Mouse (Mus musculus) liver, postnatal 0 days (tissue): ENCODE measurements around the gene Rnd2. TPM values are rescaled to one million over a fixed set of nuclear protein-coding genes. Genes with fewer than 3 reads are reported as not detected.
"Not testable (repeated sequence)": the region's sequence is repeated elsewhere in the genome, so short reads cannot be mapped to it uniquely, and the experiment has no call there.

ENCODE experiments used
- ATAC-seq: fragments of 200-750 bp; cut with Nextera tagmentation; 2 replicates; pipeline ENCODE4 v1.8.0; 2017; ENCODE audit warnings: mild to moderate bottlenecking, moderate library complexity
- DNase-seq: peaks from one replicate; pipeline ENCODE4 v3.0.0-alpha.2; 2016
- H3K27ac ChIP-seq: fragments of 300-500 bp; sonication (generic); 2 replicates; pipeline ENCODE4 v1.5.1; 2014; ENCODE audit warnings: antibody characterized with exemption, moderate library complexity, mild to moderate bottlenecking, low read depth
- H3K27me3 ChIP-seq: fragments of 300-500 bp; sonication (generic); 2 replicates; pipeline ENCODE4 v1.6.1; 2014; ENCODE audit warnings: low read length, control low read depth, mixed read lengths; ENCODE audit not compliant: insufficient read depth
- H3K36me3 ChIP-seq: fragments of 300-500 bp; sonication (generic); replicated peaks from 2 replicates; pipeline ENCODE4 v1.6.1; 2014; ENCODE audit warnings: mild to moderate bottlenecking, control low read depth, low read length, moderate library complexity, mixed read lengths; ENCODE audit not compliant: insufficient read depth
- H3K4me1 ChIP-seq: fragments of 300-500 bp; sonication (generic); 2 replicates; pipeline ENCODE4 v1.6.1; 2014; ENCODE audit warnings: antibody characterized with exemption, mild to moderate bottlenecking, control low read depth; ENCODE audit not compliant: insufficient read depth
- H3K4me2 ChIP-seq: fragments of 300-500 bp; sonication (generic); 2 replicates; pipeline ENCODE4 v1.6.1; 2014; ENCODE audit warnings: low read depth, mild to moderate bottlenecking, low read length, moderate library complexity, mixed read lengths
- H3K4me3 ChIP-seq: fragments of 300-500 bp; sonication (generic); 2 replicates; pipeline ENCODE4 v1.5.1; 2014; ENCODE audit warnings: low read depth, low read length
- H3K9ac ChIP-seq: fragments of 300-500 bp; sonication (generic); replicated peaks from 2 replicates; pipeline ENCODE4 v1.6.1; 2014; ENCODE audit warnings: mild to moderate bottlenecking, moderate library complexity
- H3K9me3 ChIP-seq: fragments of 300-500 bp; sonication (generic); 2 replicates; pipeline ENCODE4 v1.6.1; 2016; ENCODE audit warnings: mild to moderate bottlenecking, control low read depth, low read length, mixed read lengths
- CTCF ChIP-seq: sonication (generic); IDR thresholded peaks from 2 replicates; pipeline ENCODE4 v1.5.1; 2016; ENCODE audit warnings: antibody characterized with exemption, low read depth
- EP300 ChIP-seq: IDR thresholded peaks from 2 replicates; pipeline ENCODE4 v1.6.1; 2016; ENCODE audit warnings: antibody characterized with exemption, low read depth, mild to moderate bottlenecking
- WGBS: fragments of 180-500 bp; shearing (Covaris S2); extraction: QIAGEN DNeasy Blood & Tissue Kit; methylation state at CpG from one replicate; pipeline ENCODE4 v1.1.7; 2014; ENCODE audit not compliant: insufficient replicate concordance; 5-methylcytosine and 5-hydroxymethylcytosine counted together
- polyA plus RNA-seq: library from polyadenylated mRNA; unstranded; fragments of >200 nt; fragmentation: Nextera tagmentation; extraction: Ambion mirVana; gene quantifications from 2 replicates; pipeline ENCODE4 v1.2.1, GENCODE M21; 2015

Rnd2 gene
- polyA plus RNA-seq, 1 experiment from 2014 or later = 2.0 TPM

DNA sequence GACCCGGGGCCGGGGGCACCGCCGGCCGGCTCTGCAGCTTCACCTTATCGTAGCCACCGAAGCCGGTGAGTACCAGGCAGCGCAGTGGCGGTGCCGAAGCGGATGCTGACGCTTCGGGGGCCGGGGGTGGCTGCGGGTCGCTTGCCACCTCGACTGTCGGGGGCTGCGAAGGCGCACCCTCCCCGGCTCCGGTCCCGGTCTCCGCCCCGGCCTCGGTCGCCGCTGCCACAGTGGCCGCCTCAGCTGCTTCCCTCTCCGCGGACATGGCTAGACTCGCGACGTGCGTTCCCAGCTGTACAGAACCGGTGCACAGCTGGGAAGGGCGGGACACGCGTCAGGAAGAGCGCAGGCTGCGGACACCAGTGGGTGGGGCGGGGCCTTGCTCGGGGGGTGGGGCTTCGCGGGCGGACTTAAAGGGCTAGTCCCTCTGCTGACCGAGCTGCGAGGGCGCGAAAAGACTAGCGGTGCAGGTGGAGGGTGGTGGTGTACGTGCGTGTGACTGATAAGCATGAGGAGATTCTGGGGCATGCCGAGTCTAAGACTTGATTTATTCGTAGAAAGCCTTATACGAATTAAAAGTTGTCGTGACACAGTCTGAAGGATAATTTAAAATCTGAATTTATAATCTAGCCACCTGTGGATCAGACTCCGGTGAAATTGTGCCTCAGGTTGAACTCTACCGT, 1.2 kb downstream of the Rnd2 start, which contains the start of gene Vat1:
Gene Vat1, minus strand, starts transcription at position 362 of the 683 bp plus-strand sequence.
- H3K36me3 ChIP-seq = no peaks in the 10 kb centered on the region
- H3K27me3 ChIP-seq = peaks cover 13% of the 10 kb centered on the region; the same call in 1 of the 2 replicates
- no peaks in the 10 kb centered on the region for H3K9me3 ChIP-seq
- H3K4me3 ChIP-seq = peak within 1 kb of the TSS; percentile 74
- TF ChIP-seq CTCF (no peak), EP300 (no peak)
- H3K4me2 ChIP-seq = peak within 1 kb of the TSS; percentile 92
- H3K27ac ChIP-seq = peak within 1 kb of the TSS; percentile 46
- ATAC-seq (peak; percentile 53), DNase-seq (peak; percentile 88)
- H3K9ac ChIP-seq = peak within 1 kb of the TSS; percentile 70
- WGBS = 1% methylated on average over 60 of the region's 60 CpGs
- H3K4me1 ChIP-seq = peaks cover 29% of the 10 kb centered on the region

DNA sequence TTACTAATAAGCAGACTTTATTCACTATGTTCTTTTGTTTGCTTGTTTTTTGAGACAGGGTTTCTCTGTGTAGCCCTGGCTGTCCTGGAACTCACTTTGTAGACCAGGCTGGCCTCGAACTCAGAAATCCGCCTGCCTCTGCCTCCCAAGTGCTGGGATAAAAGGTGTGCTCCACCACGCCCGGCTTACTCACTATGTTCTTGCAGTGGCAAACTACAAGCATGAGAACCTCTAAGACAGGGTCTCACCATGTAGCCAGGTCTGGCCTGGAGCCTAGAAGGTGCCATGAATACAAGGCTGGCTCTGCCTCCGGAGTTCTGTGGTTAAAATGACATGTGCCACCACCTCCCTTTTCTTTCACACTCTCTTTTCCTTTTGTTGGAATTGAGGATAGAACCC, 1.8 kb downstream of the Rnd2 start:
- not testable (repeated sequence) for H3K36me3 ChIP-seq, DNase-seq, H3K9ac ChIP-seq, H3K27ac ChIP-seq, ATAC-seq, H3K9me3 ChIP-seq
- H3K27me3 ChIP-seq = peaks cover 13% of the 10 kb centered on the region; the same call in 1 of the 2 replicates
- peak overlapping the region; percentile 74 for H3K4me3 ChIP-seq
- peak overlapping the region; percentile 92 for H3K4me2 ChIP-seq
- H3K4me1 ChIP-seq = peaks cover 29% of the 10 kb centered on the region
- 56% methylated on average over 5 of the region's 5 CpGs for WGBS

DNA sequence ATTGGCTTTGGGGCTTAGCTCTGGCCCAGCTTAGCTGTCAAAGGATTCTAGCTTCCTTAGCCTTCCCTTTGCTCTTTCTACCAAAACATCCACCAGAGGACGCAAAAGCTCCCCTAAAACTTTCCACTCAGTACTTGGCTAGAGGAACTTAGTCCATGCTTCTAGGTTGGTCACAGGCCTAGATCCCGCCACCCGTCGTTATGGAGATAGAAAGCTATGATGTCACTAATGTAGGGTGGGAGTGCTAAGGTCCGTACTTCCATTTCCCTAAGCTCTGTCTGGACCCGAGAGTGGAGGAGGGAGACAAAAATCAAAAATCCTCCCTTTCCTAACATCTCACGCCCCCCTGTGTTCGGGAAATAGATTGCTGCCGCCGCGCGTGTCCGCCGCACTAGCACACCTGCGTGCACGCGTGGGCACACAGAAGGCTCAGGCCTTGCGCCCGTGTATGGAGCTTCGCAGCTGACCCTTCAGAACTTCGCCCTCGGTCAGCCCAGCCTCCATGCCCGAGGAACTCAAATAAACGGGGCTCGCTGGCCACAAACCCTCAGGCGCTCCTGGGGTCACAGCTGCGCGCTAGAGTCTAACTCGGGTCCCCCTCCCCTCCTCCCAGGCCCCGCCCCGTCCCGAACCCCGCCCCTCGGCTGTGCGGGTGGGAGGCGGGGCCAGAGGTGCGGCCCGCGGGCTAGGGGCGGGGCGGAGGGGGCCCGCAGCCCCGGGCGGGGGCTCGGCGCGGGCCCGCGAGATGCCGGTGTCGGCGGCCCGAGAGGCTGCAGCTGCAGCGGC, 2.9 kb downstream of the Rnd2 start:
- H3K4me1 ChIP-seq = peaks cover 29% of the 10 kb centered on the region
- H3K36me3 ChIP-seq = no peaks in the 10 kb centered on the region
- 2% methylated on average over 51 of the region's 54 CpGs for WGBS
- peak overlapping the region; percentile 64 for H3K9ac ChIP-seq
- peaks cover 13% of the 10 kb centered on the region; the same call in 1 of the 2 replicates for H3K27me3 ChIP-seq
- TF ChIP-seq EP300 = no peak
- TF ChIP-seq CTCF = peak; percentile 73
- ATAC-seq = peak; percentile 77
- peak overlapping the region; percentile 44; the same call in 1 of the 2 replicates for H3K27ac ChIP-seq
- no peaks in the 10 kb centered on the region for H3K9me3 ChIP-seq
- H3K4me3 ChIP-seq = peak overlapping the region; percentile 64
- peak; percentile 78 for DNase-seq
- H3K4me2 ChIP-seq = peak overlapping the region; percentile 94

DNA sequence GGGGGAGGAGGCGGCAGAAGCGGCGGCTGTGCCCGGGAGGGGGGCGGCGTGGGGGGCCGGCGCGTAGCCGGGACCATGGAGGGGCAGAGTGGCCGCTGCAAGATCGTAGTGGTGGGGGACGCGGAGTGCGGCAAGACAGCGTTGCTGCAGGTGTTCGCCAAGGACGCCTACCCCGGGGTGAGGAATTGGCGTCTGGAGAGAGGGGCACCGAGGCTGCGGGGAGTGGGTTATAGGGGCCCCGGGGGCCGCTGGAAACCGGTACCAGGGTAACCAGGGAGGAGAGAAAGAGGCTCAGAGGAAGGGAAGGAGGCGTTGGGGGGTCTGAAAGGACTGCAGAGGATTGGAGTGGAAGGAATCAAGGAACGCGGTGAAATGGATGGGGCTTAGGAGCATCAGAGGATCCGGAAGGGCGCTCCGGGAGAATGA, 3.5 kb downstream of the Rnd2 start:
- ATAC-seq (no peak), DNase-seq (no peak)
- no peak overlapping the region for H3K27ac ChIP-seq
- H3K4me3 ChIP-seq = peak overlapping the region; percentile 64
- H3K4me2 ChIP-seq = peak overlapping the region; percentile 94
- no peak for TF ChIP-seq CTCF
- no peak for TF ChIP-seq EP300
- 1% methylated on average over 29 of the region's 31 CpGs for WGBS
- peaks cover 24% of the 10 kb centered on the region for H3K4me1 ChIP-seq
- H3K36me3 ChIP-seq = no peaks in the 10 kb centered on the region
- H3K9ac ChIP-seq = peak overlapping the region; percentile 64
- H3K9me3 ChIP-seq = no peaks in the 10 kb centered on the region
- peaks cover 13% of the 10 kb centered on the region; the same call in 1 of the 2 replicates for H3K27me3 ChIP-seq

DNA sequence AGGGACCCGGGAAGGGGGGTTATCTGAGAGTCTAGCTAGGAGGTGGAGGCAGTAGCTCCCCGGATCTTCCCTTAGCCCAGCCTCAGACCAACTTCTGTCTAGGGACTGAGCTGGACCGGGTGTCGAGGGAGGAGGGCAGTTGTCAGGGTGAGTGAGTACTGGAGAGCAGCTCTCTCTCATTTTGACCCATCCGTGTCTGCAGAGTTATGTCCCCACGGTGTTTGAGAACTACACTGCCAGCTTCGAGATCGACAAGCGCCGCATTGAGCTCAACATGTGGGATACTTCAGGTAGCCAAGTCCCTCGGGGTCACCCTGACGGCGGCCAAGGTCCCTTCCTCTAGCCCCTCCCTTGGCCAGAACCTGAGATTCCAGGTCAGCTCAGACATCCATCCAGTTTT, 3.9 kb downstream of the Rnd2 start:
- ATAC-seq = no peak
- no peak for DNase-seq
- H3K9ac ChIP-seq = peak overlapping the region; percentile 64
- H3K9me3 ChIP-seq = no peaks in the 10 kb centered on the region
- peaks cover 13% of the 10 kb centered on the region; the same call in 1 of the 2 replicates for H3K27me3 ChIP-seq
- H3K4me2 ChIP-seq = peak overlapping the region; percentile 94
- TF ChIP-seq CTCF (no peak), EP300 (no peak)
- no peak overlapping the region for H3K27ac ChIP-seq
- peaks cover 21% of the 10 kb centered on the region for H3K4me1 ChIP-seq
- H3K36me3 ChIP-seq = no peaks in the 10 kb centered on the region
- H3K4me3 ChIP-seq = peak overlapping the region; percentile 64
- WGBS = 11% methylated on average over 13 of the region's 13 CpGs

DNA sequence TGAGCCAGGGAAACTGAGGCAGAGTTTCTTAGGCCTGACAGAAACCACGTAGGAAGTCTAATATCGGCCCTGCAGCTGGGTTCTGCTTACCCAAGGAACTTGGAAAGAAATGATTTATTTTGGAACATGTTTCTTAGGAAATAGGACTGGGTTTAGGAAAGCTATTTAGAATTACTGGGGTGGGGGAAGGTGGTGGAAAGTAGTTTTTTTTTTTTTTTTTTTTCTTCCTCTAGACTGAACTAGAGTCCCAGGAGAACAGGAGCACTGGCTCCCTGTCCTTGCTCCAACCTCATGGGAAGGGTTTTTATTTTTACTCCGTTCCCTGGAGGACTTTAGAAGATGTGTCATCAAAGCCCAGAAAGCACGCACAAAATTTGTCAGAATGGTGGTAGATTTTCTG, 4.4 kb downstream of the Rnd2 start:
- no peaks in the 10 kb centered on the region for H3K36me3 ChIP-seq
- ATAC-seq = no peak
- H3K27me3 ChIP-seq = peaks cover 13% of the 10 kb centered on the region; the same call in 1 of the 2 replicates
- no peak overlapping the region for H3K27ac ChIP-seq
- H3K9ac ChIP-seq = no peak overlapping the region
- H3K4me3 ChIP-seq = no peak overlapping the region
- WGBS = 66% methylated on average over 4 of the region's 4 CpGs
- no peak for DNase-seq
- no peaks in the 10 kb centered on the region for H3K9me3 ChIP-seq
- TF ChIP-seq EP300 = no peak
- TF ChIP-seq CTCF = no peak
- peaks cover 21% of the 10 kb centered on the region for H3K4me1 ChIP-seq
- peak overlapping the region; percentile 94; the same call in 1 of the 2 replicates for H3K4me2 ChIP-seq
